Mouse (Mus musculus) embryonic facial prominence, embryonic 15.5 days (tissue): ENCODE results near the gene Ky. TPM values are rescaled to one million over a fixed set of nuclear protein-coding genes. Genes with fewer than 3 reads are reported as not detected.

Source experiments
- ATAC-seq: fragments of 200-750 bp; cut with Nextera tagmentation; 2 replicates; pipeline ENCODE4 v1.8.0; 2017; ENCODE audit warnings: low read depth, moderate TSS enrichment; ENCODE audit not compliant: insufficient number of reproducible peaks, low FRiP score, low TSS enrichment
- H3K27ac ChIP-seq: fragments of 300-500 bp; sonication (generic); replicated peaks from 2 replicates; pipeline ENCODE4 v1.5.1; 2015; ENCODE audit warnings: mild to moderate bottlenecking, inconsistent platforms
- H3K27me3 ChIP-seq: fragments of 300-500 bp; sonication (generic); 2 replicates; pipeline ENCODE4 v1.6.1; 2015; ENCODE audit warnings: inconsistent platforms
- H3K36me3 ChIP-seq: fragments of 300-500 bp; sonication (generic); 2 replicates; pipeline ENCODE4 v1.6.1; 2015; ENCODE audit warnings: mild to moderate bottlenecking, inconsistent platforms
- H3K4me1 ChIP-seq: fragments of 300-500 bp; sonication (generic); 2 replicates; pipeline ENCODE4 v1.6.1; 2015; ENCODE audit warnings: inconsistent platforms
- H3K4me2 ChIP-seq: fragments of 300-500 bp; sonication (generic); replicated peaks from 2 replicates; pipeline ENCODE4 v1.6.1; 2015; ENCODE audit warnings: mild to moderate bottlenecking, inconsistent platforms
- H3K4me3 ChIP-seq: fragments of 300-500 bp; sonication (generic); replicated peaks from 2 replicates; pipeline ENCODE4 v1.5.1; 2015; ENCODE audit warnings: mild to moderate bottlenecking, inconsistent platforms
- H3K9ac ChIP-seq: fragments of 300-500 bp; sonication (generic); 2 replicates; pipeline ENCODE4 v1.6.1; 2015; ENCODE audit warnings: inconsistent platforms
- H3K9me3 ChIP-seq: fragments of 300-500 bp; sonication (generic); replicated peaks from 2 replicates; pipeline ENCODE4 v1.6.1; 2016; ENCODE audit warnings: inconsistent platforms
- WGBS: fragments of 180-500 bp; shearing (Covaris S2); methylation state at CpG from one replicate; pipeline ENCODE4 v1.1.7; 2015; 5-methylcytosine and 5-hydroxymethylcytosine counted together
- polyA plus RNA-seq: library from polyadenylated mRNA; unstranded; fragments of >200 nt; fragmentation: Nextera tagmentation; extraction: Ambion mirVana; gene quantifications from 2 replicates; pipeline ENCODE4 v1.2.1, GENCODE M21; 2015

Gene Ky
- polyA plus RNA-seq, 1 experiment from 2014 or later: 0.68 TPM

DNA sequence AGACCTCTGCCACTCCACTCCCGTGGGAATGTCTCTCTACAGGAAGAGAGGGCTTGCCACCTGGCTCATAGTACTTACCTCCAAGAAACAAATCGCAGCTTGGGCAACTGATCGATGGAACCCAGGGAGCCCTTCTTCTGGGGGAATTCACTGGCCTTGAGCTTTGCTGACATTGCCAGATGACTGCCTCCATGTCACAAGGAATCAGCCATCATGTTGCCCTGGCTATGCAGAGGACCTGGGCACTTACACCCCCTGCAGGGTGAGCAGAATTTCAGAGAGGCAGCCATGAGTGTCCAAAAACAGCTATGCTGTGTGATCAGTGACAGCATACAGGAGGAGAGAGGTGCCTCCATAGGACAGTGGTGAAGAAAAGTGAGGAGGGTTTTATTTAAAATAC, 48.2 kb downstream of the Ky start:
- WGBS: 78% methylated on average over 3 of the region's 3 CpGs
- Histone ChIP-seq H3K4me1 (no peaks in the 10 kb centered on the region), H3K27ac (no peak overlapping the region)

DNA sequence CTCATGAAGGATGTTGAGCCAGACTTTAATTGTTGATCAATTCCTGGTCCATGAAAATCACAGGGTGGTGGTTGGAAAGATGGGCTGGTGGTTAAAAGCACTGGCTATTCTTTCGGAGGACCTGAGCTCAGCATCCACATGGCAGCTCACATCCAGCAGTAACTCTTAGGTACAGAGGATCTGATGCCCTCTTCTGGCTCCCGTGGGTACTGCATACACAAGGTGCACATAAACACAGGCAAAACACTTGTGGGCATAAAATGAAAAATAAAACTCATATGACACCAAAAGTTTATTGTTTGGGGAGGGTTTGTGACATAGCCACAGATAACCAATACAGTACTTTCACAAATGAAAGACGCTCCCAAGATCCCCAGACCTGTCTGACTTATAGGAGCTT, 52.9 kb downstream of the Ky start:
- H3K36me3 ChIP-seq: no peaks in the 10 kb centered on the region
- no peak for ATAC-seq
- WGBS: 97% methylated on average over 3 of the region's 3 CpGs
- no peak overlapping the region for H3K27ac ChIP-seq
- no peak overlapping the region for H3K4me2 ChIP-seq
- H3K4me1 ChIP-seq: no peaks in the 10 kb centered on the region
- H3K27me3 ChIP-seq: no peaks in the 10 kb centered on the region
- no peak overlapping the region for H3K4me3 ChIP-seq
- no peaks in the 10 kb centered on the region; the same call in 1 of the 2 replicates for H3K9me3 ChIP-seq
- no peak overlapping the region for H3K9ac ChIP-seq

More for the DNA sequence above, 48.2 kb downstream of the Ky start:
- no peaks in the 10 kb centered on the region for H3K27me3 ChIP-seq
- H3K36me3 ChIP-seq: no peaks in the 10 kb centered on the region
- no peak overlapping the region for H3K4me3 ChIP-seq
- no peak overlapping the region for H3K4me2 ChIP-seq
- H3K9ac ChIP-seq: no peak overlapping the region
- no peaks in the 10 kb centered on the region; the same call in 1 of the 2 replicates for H3K9me3 ChIP-seq
- ATAC-seq: no peak

DNA sequence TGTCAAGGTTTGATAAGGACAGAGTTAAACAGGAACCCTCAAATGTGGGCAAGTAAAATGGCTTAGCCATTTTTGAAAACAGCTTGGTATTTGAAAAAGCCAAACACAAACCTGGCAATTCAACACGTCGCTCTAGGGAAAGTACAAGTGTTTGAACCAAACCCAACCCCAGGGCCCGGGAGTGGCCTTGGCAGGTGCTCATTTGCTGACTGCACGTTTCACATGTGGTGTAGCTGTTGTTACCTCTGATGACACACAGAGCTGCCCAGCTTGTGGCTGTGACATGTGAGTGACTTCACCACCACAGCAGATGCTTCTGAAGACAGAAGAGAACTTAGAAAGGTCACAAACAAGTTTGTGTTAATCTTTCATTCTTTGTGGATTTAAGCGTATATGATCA, 67.3 kb downstream of the Ky start:
- WGBS: 62% methylated on average over 5 of the region's 5 CpGs
- H3K27ac ChIP-seq: no peak overlapping the region
- no peak overlapping the region for H3K4me2 ChIP-seq
- H3K4me1 ChIP-seq: no peaks in the 10 kb centered on the region
- no peak for ATAC-seq
- no peak overlapping the region for H3K9ac ChIP-seq
- H3K36me3 ChIP-seq: no peaks in the 10 kb centered on the region
- H3K27me3 ChIP-seq: no peaks in the 10 kb centered on the region
- no peak overlapping the region for H3K4me3 ChIP-seq
- H3K9me3 ChIP-seq: no peaks in the 10 kb centered on the region

DNA sequence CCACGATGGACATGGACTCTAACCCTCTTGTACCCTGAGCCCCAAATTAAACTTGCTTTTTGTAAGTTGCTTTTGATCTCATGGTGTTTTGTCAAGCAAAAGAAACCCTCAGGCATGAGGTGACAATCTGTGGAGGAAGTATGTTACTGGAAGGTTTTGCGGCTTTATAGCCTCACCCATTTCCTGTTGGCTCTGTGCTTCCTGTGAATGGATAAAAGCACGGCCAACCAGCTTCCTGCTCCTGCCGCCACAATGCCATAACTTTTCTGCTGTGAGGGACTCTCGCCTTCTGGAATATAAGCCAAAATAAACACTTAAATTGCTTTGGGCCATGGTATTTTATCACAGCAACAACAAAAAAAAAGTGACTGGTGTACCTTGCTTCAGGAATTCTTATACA, 71.9 kb downstream of the Ky start:
- WGBS: 52% methylated on average over 5 of the region's 5 CpGs
- no peaks in the 10 kb centered on the region for H3K4me1 ChIP-seq
- no peak overlapping the region for H3K4me2 ChIP-seq
- no peaks in the 10 kb centered on the region for H3K36me3 ChIP-seq
- H3K27ac ChIP-seq: no peak overlapping the region
- H3K9ac ChIP-seq: no peak overlapping the region
- ATAC-seq: no peak
- H3K27me3 ChIP-seq: no peaks in the 10 kb centered on the region
- no peaks in the 10 kb centered on the region for H3K9me3 ChIP-seq
- H3K4me3 ChIP-seq: no peak overlapping the region

DNA sequence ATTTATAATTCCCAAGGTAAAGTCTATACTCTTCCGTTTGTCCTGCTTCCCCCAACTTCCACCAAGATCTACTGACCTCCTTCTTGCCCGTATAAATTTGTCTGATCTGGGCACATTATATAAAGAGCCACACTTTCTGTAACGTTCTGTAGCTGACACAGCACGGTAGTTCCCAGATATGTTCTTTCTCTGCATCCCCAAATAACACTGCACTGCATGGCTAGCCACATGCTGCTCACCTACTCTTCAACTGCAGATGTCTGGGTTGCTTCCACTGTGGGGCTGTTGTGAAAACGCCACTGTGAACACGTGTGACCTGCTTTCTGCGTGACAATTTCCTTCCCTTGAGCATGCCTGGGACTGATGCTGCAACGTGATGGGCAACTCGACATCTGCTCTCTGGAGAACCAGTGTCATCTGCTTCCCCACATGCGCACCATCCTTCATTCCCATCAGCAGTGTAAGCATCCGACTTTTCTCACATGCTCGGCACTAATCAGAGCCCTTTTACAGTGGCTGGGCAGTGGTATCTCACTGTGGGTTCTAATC, 76.4 kb downstream of the Ky start:
- H3K4me1 ChIP-seq: no peaks in the 10 kb centered on the region
- WGBS: 74% methylated on average over 12 of the region's 12 CpGs
- no peak for ATAC-seq
- no peak overlapping the region for H3K4me2 ChIP-seq
- no peak overlapping the region for H3K9ac ChIP-seq
- no peak overlapping the region for H3K4me3 ChIP-seq
- H3K36me3 ChIP-seq: peaks cover 22% of the 10 kb centered on the region
- H3K27me3 ChIP-seq: no peaks in the 10 kb centered on the region
- no peaks in the 10 kb centered on the region for H3K9me3 ChIP-seq
- H3K27ac ChIP-seq: no peak overlapping the region

DNA sequence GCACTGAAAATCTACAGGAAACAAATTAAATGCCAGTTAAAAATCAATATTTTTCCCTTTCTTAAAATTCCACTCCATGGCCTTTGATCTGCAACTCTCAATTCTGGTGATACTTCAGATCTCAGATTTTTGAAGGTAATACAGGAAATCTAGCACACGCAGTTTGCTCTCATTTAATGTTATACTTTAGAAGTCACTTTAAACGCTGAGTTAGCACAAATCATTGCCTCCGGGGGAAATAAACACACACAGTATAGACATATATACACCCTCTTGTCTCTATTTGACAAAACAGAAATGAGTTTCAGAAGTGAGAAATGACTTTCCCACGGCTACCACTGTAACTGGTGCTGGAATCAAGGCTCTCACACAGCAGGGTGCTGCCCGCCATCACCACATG, 81.8 kb downstream of the Ky start:
- no peak overlapping the region for H3K27ac ChIP-seq
- peaks cover 22% of the 10 kb centered on the region for H3K36me3 ChIP-seq
- no peaks in the 10 kb centered on the region for H3K27me3 ChIP-seq
- H3K4me3 ChIP-seq: no peak overlapping the region
- WGBS: 76% methylated on average over 5 of the region's 5 CpGs
- no peak for ATAC-seq
- no peaks in the 10 kb centered on the region for H3K4me1 ChIP-seq
- no peak overlapping the region for H3K9ac ChIP-seq
- no peak overlapping the region for H3K4me2 ChIP-seq
- no peaks in the 10 kb centered on the region for H3K9me3 ChIP-seq

DNA sequence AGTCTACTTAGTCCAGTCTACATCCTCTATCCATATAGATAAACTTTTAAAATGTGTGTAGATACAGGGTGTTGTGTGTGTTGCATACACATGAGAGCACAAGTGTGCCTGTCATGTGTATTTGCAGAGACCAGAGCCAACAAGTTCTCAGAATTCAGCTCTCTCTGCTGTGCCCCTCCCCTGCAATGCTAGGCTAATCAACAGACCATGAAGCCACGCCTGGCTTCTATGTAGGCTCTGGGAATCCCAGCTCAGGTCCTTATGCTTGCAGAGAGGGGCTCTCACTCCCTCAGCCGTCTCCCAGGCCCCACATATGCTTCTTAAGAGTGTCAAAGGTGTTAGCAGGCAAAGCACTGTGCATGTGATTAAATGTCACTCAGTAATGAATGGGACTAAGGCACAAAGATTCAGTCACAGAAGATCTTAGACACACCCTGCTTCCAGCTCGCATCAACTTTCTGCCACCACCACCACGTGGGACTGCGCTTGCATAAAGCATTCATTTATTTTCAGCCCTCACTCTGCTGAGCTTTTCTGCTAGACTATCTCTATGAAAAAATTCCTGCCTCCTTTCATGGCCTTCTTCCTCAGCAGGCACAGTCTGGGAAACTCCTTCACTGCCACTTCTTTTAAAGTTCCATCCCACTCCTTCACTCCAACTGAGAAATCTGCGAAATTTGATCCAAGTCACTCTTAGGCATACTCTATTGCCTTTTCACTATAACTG, 89.3 kb downstream of the Ky start:
- no peak overlapping the region for H3K9ac ChIP-seq
- no peak overlapping the region for H3K27ac ChIP-seq
- 60% methylated on average over 6 of the region's 6 CpGs for WGBS
- H3K36me3 ChIP-seq: peaks cover 38% of the 10 kb centered on the region
- no peaks in the 10 kb centered on the region for H3K4me1 ChIP-seq
- no peak for ATAC-seq
- H3K9me3 ChIP-seq: no peaks in the 10 kb centered on the region
- H3K4me2 ChIP-seq: no peak overlapping the region
- H3K4me3 ChIP-seq: no peak overlapping the region
- H3K27me3 ChIP-seq: no peaks in the 10 kb centered on the region

Other genes starting within 250 kb of the Ky start
- gene Ephb1, start 151.1 kb upstream of the Ky start, polyA plus RNA-seq: 5.4 and 6.3 TPM in 2 replicates
- gene Anapc13, start 120.5 kb downstream of the Ky start, polyA plus RNA-seq: 182 and 192 TPM in 2 replicates
- 49.0 and 49.3 TPM in 2 replicates for gene Cep63, start 120.8 kb downstream of the Ky start, polyA plus RNA-seq
- 53.6 and 53.7 TPM in 2 replicates for gene Amotl2, start 210.9 kb downstream of the Ky start, polyA plus RNA-seq